Mouse (Mus musculus) heart, postnatal 4 days (tissue): ENCODE measurements around the gene Gm20917. TPM values are rescaled to one million over a fixed set of nuclear protein-coding genes. Genes with fewer than 3 reads are reported as not detected.
"Not testable (repeated sequence)": the region's sequence is repeated elsewhere in the genome, so short reads cannot be mapped to it uniquely, and the experiment has no call there.

Experiments used
- DNase-seq: peaks from one replicate; pipeline ENCODE4 v3.0.0; 2021
- total RNA-seq, 2 experiments: library from RNA; stranded (reverse); gene quantifications; 2 replicates each; pipeline ENCODE4 v1.2.3; 2021

Gm20917 gene
- total RNA-seq, result not detected

GRCm38 (mm10) chrY:79151022-79151421 is at the start of gene Gm20917:
Gene Gm20917, minus strand, starts transcription at chrY:79151122.
- DNase-seq, result not testable (repeated sequence)

Other genes starting within 250 kb of the Gm20917 start
- not detected for gene Gm20916, start 168.4 kb upstream of the Gm20917 start, total RNA-seq